Mouse (Mus musculus) erythroblast, embryonic 14.5 days (primary cell): ENCODE data around the gene Rab3c. TPM values are rescaled to one million over a fixed set of nuclear protein-coding genes. Genes with fewer than 3 reads are reported as not detected.

Experiments
- H3K27me3 ChIP-seq: 2 replicates; pipeline ENCODE4 v1.6.1; 2012; ENCODE audit warnings: inconsistent platforms; ENCODE audit not compliant: control insufficient read depth
- H3K36me3 ChIP-seq: 2 replicates; pipeline ENCODE4 v1.6.1; 2012; ENCODE audit warnings: mild to moderate bottlenecking, inconsistent platforms; ENCODE audit not compliant: control insufficient read depth
- H3K4me1 ChIP-seq: 2 replicates; pipeline ENCODE4 v1.6.1; 2012; ENCODE audit warnings: inconsistent platforms; ENCODE audit not compliant: control insufficient read depth
- H3K4me3 ChIP-seq: replicated peaks from 2 replicates; pipeline ENCODE3; 2012; ENCODE audit warnings: moderate library complexity, mild to moderate bottlenecking, inconsistent platforms
- H3K9me3 ChIP-seq: 2 replicates; pipeline ENCODE4 v1.6.1; 2012; ENCODE audit warnings: low read length, inconsistent platforms, mixed read lengths; ENCODE audit not compliant: control insufficient read depth
- GATA1 ChIP-seq: IDR thresholded peaks from 2 replicates; pipeline ENCODE4 v1.6.1; 2012; ENCODE audit warnings: low read length, inconsistent platforms, mixed read lengths
- TAL1 ChIP-seq: IDR thresholded peaks from 3 replicates; pipeline ENCODE4 v1.6.1; 2012; ENCODE audit warnings: low read length, inconsistent platforms, mixed read lengths
- polyA plus RNA-seq: library from polyadenylated mRNA; stranded (reverse); fragments of >175 nt; gene quantifications from 2 replicates; pipeline ENCODE4 v1.2.3, GENCODE M21; 2012

Rab3c gene
- polyA plus RNA-seq, 1 experiment = not detected

GRCm38 (mm10) chr13:110159980-110160379, 120.8 kb downstream of the Rab3c start:
- H3K27me3 ChIP-seq = no peaks in the 10 kb centered on the region
- no peaks in the 10 kb centered on the region for H3K4me1 ChIP-seq
- H3K9me3 ChIP-seq = no peaks in the 10 kb centered on the region
- TF ChIP-seq GATA1 (no peak), TAL1 (no peak)
- H3K36me3 ChIP-seq = no peaks in the 10 kb centered on the region
- no peak overlapping the region for H3K4me3 ChIP-seq

DNA sequence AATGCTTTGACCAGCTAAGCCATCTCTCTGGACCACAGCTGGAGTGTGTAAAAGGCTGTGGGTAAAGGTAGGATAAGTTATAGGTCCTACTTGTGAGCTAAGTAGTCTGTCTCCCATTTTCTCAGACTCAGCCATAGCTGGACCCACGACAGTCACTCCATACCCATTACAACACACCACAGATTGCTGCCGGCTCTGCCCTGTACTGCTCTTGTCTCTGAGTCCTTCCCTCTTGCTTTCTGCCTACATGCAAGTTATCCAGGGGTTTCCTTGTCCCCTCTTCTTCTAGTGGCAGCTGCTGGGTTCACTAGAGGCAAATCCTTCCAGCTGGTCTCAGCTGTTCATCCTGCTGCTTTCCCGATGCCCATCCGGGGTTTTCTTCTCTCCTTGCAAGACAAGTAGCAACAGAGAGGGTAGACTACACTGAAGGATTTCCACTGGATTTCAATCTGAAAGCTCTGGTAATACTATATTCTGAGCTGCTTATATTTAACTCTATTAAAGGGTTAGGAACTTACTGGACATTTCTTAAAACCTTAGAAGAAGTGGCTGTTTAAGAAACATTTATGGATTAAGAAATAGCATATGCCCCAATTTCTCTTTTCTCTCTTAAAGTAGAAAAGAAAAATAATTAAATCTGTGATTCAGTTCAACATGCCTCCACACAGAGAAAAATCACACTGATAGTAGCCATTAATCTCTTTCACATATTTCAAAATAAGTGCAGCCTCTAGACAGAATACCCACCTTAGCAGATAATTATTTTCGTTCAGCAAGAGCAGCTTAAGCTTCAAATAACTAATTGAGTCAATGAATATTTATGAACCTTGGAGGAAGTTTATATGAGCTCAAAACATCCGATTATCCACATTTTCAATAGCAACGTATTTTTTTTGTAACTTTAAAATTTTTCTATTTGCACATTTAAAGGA, 121.9 kb downstream of the Rab3c start:
- no peak overlapping the region for H3K4me3 ChIP-seq
- H3K9me3 ChIP-seq = no peaks in the 10 kb centered on the region
- H3K27me3 ChIP-seq = no peaks in the 10 kb centered on the region
- no peaks in the 10 kb centered on the region for H3K4me1 ChIP-seq
- no peak for TF ChIP-seq GATA1
- TF ChIP-seq TAL1 = no peak
- no peaks in the 10 kb centered on the region for H3K36me3 ChIP-seq

DNA sequence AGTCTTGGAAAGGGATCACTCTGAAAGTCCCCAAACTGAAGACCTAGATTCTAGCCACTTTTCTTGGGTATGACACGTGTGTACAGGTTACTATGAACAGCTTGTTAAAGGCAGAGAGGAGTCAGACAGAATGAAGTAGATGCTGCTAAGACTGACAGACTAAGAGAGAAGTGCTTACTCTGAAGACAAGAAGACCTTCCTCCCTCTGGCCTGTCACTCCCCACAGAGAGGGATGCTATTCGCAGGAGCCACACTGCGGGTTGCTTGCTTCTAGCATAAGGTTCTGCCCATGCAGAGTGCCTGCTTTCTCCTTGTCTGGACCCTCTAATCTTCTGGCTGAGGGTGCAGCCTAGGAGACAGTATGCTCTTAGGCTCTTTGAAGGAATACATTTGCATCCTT, 135.3 kb downstream of the Rab3c start:
- Histone ChIP-seq H3K9me3 (no peaks in the 10 kb centered on the region), H3K36me3 (no peaks in the 10 kb centered on the region), H3K27me3 (no peaks in the 10 kb centered on the region), H3K4me3 (no peak overlapping the region), H3K4me1 (no peaks in the 10 kb centered on the region)
- TF ChIP-seq TAL1 (no peak), GATA1 (no peak)

DNA sequence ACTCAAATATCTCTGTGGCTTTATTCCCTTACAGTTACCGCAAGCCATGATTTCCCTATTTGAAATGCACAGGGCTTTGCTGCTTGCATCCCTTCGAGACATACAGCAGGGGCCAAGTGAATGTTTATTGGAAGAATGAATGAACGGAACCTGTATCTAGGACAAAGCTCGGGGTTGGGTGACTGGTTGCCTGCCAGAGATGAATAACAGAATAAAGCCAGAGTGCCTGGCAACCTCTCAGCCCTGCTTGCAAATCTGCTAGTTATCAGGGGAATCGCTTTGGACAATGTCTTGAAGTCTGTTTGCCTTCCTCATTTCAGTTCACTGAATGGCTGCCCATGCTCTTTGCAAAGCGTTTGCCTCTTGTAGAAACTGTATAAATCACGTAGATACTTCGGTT, 135.8 kb downstream of the Rab3c start:
- H3K4me3 ChIP-seq = no peak overlapping the region
- no peaks in the 10 kb centered on the region for H3K9me3 ChIP-seq
- H3K36me3 ChIP-seq = no peaks in the 10 kb centered on the region
- TF ChIP-seq TAL1 (no peak), GATA1 (no peak)
- H3K4me1 ChIP-seq = no peaks in the 10 kb centered on the region
- H3K27me3 ChIP-seq = no peaks in the 10 kb centered on the region

- H3K4me1 ChIP-seq = no peaks in the 10 kb centered on the region
- no peaks in the 10 kb centered on the region for H3K27me3 ChIP-seq
- H3K36me3 ChIP-seq = no peaks in the 10 kb centered on the region
- H3K4me3 ChIP-seq = no peak overlapping the region
- H3K9me3 ChIP-seq = no peaks in the 10 kb centered on the region
- TF ChIP-seq GATA1 (no peak), TAL1 (no peak)
Observed at GRCm38 (mm10) chr13:110139339-110139738, 141.5 kb downstream of the Rab3c start.

GRCm38 (mm10) chr13:110138644-110139043, 142.2 kb downstream of the Rab3c start:
- no peaks in the 10 kb centered on the region for H3K9me3 ChIP-seq
- no peaks in the 10 kb centered on the region for H3K36me3 ChIP-seq
- TF ChIP-seq GATA1 (no peak), TAL1 (no peak)

GRCm38 (mm10) chr13:110127613-110128258, 153.1 kb downstream of the Rab3c start:
- Histone ChIP-seq H3K4me1 (no peaks in the 10 kb centered on the region), H3K36me3 (no peaks in the 10 kb centered on the region), H3K9me3 (no peaks in the 10 kb centered on the region), H3K27me3 (no peaks in the 10 kb centered on the region), H3K4me3 (no peak overlapping the region)
- TF ChIP-seq TAL1 (no peak), GATA1 (no peak)

More at GRCm38 (mm10) chr13:110138644-110139043, 142.2 kb downstream of the Rab3c start:
- Histone ChIP-seq H3K4me3 (no peak overlapping the region), H3K4me1 (no peaks in the 10 kb centered on the region), H3K27me3 (no peaks in the 10 kb centered on the region)

DNA sequence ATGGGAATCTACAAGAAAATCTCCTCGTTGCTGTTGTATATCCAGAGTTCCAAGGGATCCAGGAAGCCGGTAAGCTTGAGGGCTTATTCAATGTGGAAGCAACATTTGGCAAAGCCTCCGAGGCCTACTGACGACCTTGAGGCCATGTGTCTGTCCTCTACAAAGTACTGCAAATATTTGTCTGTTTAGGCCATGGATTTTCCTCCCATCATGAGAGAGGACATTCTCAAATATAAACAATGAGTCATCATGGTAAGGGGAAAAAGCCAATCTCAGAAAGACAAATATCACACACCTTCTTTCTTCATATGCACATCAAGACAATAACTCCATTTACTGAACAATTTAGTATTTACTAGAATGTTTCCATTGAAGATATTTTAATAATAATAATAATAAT, 158.0 kb downstream of the Rab3c start:
- no peak for TF ChIP-seq TAL1
- no peak for TF ChIP-seq GATA1
- Histone ChIP-seq H3K36me3 (no peaks in the 10 kb centered on the region), H3K4me3 (no peak overlapping the region), H3K9me3 (no peaks in the 10 kb centered on the region), H3K4me1 (no peaks in the 10 kb centered on the region), H3K27me3 (no peaks in the 10 kb centered on the region)

DNA sequence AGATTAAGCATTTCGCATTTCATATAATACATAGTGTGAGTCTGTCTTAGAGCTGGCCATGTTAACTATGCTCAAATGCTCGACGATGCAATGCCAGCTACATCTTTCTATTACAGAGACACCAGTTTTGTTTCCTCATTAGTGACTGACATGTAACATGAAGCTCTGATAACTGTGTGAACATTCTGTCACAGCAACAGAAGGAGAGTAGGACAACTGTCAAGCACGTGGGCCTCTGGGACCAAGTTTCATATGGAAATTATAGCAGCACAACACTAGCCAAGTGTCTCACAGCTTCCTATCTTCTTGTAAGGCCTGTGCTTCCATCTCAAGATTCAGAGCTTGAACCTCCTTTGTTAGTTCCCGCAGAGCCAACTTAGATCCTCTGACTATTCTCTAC, 163.9 kb downstream of the Rab3c start:
- TF ChIP-seq TAL1 = no peak
- TF ChIP-seq GATA1 = no peak
- Histone ChIP-seq H3K36me3 (no peaks in the 10 kb centered on the region), H3K4me3 (no peak overlapping the region)

DNA sequence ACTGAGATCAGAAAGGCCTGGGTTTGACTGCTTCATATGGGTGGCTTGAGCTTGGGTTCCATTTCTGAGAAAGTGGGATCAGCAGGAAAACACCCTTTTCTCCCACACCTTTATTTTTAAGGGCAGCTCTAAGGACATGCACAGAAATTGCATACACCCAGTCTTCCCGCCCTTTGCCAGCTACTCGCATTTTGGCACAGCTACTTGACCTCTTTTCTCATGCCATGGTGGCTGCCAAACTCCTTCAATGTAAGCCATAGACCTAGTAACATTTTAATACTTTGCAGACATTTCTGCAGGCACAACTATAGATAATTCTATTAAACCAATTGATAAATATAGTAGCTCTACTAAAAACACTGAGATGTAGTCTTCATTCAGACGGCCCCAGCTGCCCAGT, 164.5 kb downstream of the Rab3c start:
- Histone ChIP-seq H3K4me3 (no peak overlapping the region), H3K36me3 (no peaks in the 10 kb centered on the region), H3K27me3 (no peaks in the 10 kb centered on the region), H3K9me3 (no peaks in the 10 kb centered on the region), H3K4me1 (no peaks in the 10 kb centered on the region)
- TF ChIP-seq GATA1 = no peak
- no peak for TF ChIP-seq TAL1

More for the DNA sequence above, 163.9 kb downstream of the Rab3c start:
- Histone ChIP-seq H3K9me3 (no peaks in the 10 kb centered on the region), H3K4me1 (no peaks in the 10 kb centered on the region), H3K27me3 (no peaks in the 10 kb centered on the region)
